In the genomic region with DNA sequence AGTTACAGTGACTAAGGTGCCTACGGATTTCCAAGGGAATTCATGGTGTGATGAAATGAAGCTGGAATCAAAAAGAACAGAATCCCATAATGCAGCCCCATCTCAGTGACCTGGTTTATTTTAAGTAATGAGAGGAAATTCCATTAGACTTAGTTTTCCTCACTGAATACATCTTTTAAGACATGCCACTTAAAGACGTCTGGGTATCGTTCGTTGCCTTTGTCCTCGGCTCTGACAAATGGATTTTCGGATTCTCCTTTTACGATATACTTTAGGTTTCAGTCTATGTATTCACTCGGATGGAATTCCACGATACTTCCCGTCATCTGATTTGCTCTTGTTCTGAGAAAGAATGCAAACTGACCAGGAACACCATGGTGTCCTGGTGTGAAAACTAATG, we compare ENCODE assay signal across 15 mouse cellular contexts. TPM values are rescaled to one million over a fixed set of nuclear protein-coding genes. Genes with fewer than 3 reads are reported as not detected.
DNase-seq lines count a peak whose midpoint lies in the region; ATAC-seq and TF ChIP-seq lines count a peak whose summit lies in the region.
"Had no signal": no experiment of that assay in that cellular context is flagged by ENCODE, and none has a peak within 500 bp of the region (broad histone marks: within the 10 kb centered on the region; RNA-seq: fewer than 3 reads in every experiment).

No protein-coding gene starts in this region.

- no peak for TF ChIP-seq CTCF in CH12.LX (conservative IDR thresholded peaks at IDR 0.05 in 1 of 2, IDR thresholded peaks at IDR 0.05 in 1 of 2; ENCODE audit: low read depth in 2 of 2, low read length in 2 of 2)
- TF ChIP-seq CTCF in embryonic fibroblast, embryonic 13.5 days (IDR thresholded peaks at IDR 0.05; ENCODE audit: borderline replicate concordance, insufficient read depth, low read length) = no peak
- no peak for TF ChIP-seq CTCF in hindbrain, postnatal 0 days (IDR thresholded peaks at IDR 0.05; ENCODE audit: low read depth)

- dilution Hi-C loops in CH12.LX (cut with MboI; ENCODE audit: extremely low pct_ligation_motif_present, extremely low pct_unique_long_range_greater_than_20kb, low sequenced_read_pairs) = no loop called here

- 52% methylated on average over 10 of the region's 10 CpGs for WGBS in heart, embryonic 16.5 days
- WGBS in hindbrain, postnatal 0 days = 34% methylated on average over 10 of the region's 10 CpGs

- peaks cover 13% of the 10 kb centered on the region for H3K36me3 ChIP-seq in heart, embryonic 16.5 days (ENCODE audit: control insufficient read depth, insufficient read depth)
- peaks cover 26 to 48% of the 10 kb centered on the region in 2 experiments for H3K36me3 ChIP-seq in CH12.LX (replicated peaks in 1 of 2; ENCODE audit: control insufficient read depth in 1 of 2, insufficient read depth in 1 of 2, low read length in 1 of 2)
- H3K36me3 ChIP-seq in hindbrain, postnatal 0 days (ENCODE audit: insufficient read depth, low read length) = no peaks in the 10 kb centered on the region
- H3K36me3 ChIP-seq: midbrain, embryonic 13.5 days; neural tube, embryonic 12.5 days had no signal

- H3K4me1 ChIP-seq in heart, embryonic 16.5 days (ENCODE audit: control insufficient read depth, insufficient read depth, low read length) = peaks cover 15% of the 10 kb centered on the region
- peaks cover 0 to 25% of the 10 kb centered on the region in 2 experiments; a peak in 2 of 4 replicates for H3K4me1 ChIP-seq in CH12.LX (ENCODE audit: control insufficient read depth in 1 of 2, insufficient read depth in 2 of 2)
- peaks cover 2% of the 10 kb centered on the region for H3K4me1 ChIP-seq in embryonic fibroblast, embryonic 13.5 days (ENCODE audit: control insufficient read depth, insufficient read depth, low read length)
- H3K4me1 ChIP-seq in hindbrain, postnatal 0 days (ENCODE audit: insufficient read depth, low read length) = no peaks in the 10 kb centered on the region; the same call in 1 of the 2 replicates

- H3K9me3 ChIP-seq in heart, embryonic 16.5 days (replicated peaks; ENCODE audit: control insufficient read depth, low read length) = no peaks in the 10 kb centered on the region
- H3K9me3 ChIP-seq in CH12.LX (replicated peaks; ENCODE audit: low read length) = peaks cover 6% of the 10 kb centered on the region
- no peaks in the 10 kb centered on the region for H3K9me3 ChIP-seq in hindbrain, postnatal 0 days (ENCODE audit: low read length)
- H3K9me3 ChIP-seq: neural tube, embryonic 12.5 days had no signal

- H3K4me2 ChIP-seq in heart, embryonic 16.5 days (ENCODE audit: low read depth, low read length) = peak overlapping the region; percentile 8
- peak overlapping the region; percentile 27; the same call in 1 of the 2 replicates for H3K4me2 ChIP-seq in CH12.LX (ENCODE audit: insufficient read depth, low read depth, poor library complexity, severe bottlenecking)
- peak overlapping the region; percentile 94 for H3K4me2 ChIP-seq in hindbrain, postnatal 0 days (ENCODE audit: low read depth, low read length)
- H3K4me2 ChIP-seq: midbrain, embryonic 13.5 days; neural tube, embryonic 12.5 days had no signal

- intact Hi-C loops in gastrocnemius, postnatal 36 days (cut with DNase I) = no loop called here

- in situ Hi-C loops in CH12.LX (cut with MboI; ENCODE audit: low pct_ligation_motif_present, low pct_unique_long_range_greater_than_20kb, low sequenced_read_pairs) = loop anchor here (5.0 to 10.0 kb wide), 2 partner anchors 62 to 175 kb away; no protein-coding TSS in a partner anchor

- peaks cover 59% of the 10 kb centered on the region for H3K79me2 ChIP-seq in CH12.LX (replicated peaks; ENCODE audit: control insufficient read depth, extremely low read depth, insufficient read depth, poor library complexity, severe bottlenecking)

- H3K27me3 ChIP-seq in heart, embryonic 16.5 days (ENCODE audit: control insufficient read depth, insufficient read depth, low read length) = no peaks in the 10 kb centered on the region
- no peaks in the 10 kb centered on the region for H3K27me3 ChIP-seq in CH12.LX (replicated peaks)
- H3K27me3 ChIP-seq in hindbrain, postnatal 0 days (ENCODE audit: insufficient read depth, low read length) = no peaks in the 10 kb centered on the region
- H3K27me3 ChIP-seq: midbrain, embryonic 13.5 days; neural tube, embryonic 12.5 days had no signal

- H3K27ac ChIP-seq in heart, embryonic 16.5 days (ENCODE audit: low read length) = no peak overlapping the region
- no peak overlapping the region for H3K27ac ChIP-seq in CH12.LX (ENCODE audit: insufficient read depth, low read depth)
- peak overlapping the region; percentile 88 for H3K27ac ChIP-seq in embryonic fibroblast, embryonic 13.5 days (ENCODE audit: insufficient read depth, low read length)
- no peak overlapping the region for H3K27ac ChIP-seq in hindbrain, postnatal 0 days
- H3K27ac ChIP-seq: midbrain, embryonic 13.5 days; neural tube, embryonic 12.5 days had no signal

- no peak for ATAC-seq in heart, embryonic 16.5 days (replicated peaks; ENCODE audit: extremely low read depth, insufficient read depth, low FRiP score)
- no peak for ATAC-seq in hindbrain, postnatal 0 days
- ATAC-seq: intestine, postnatal 0 days; midbrain, embryonic 13.5 days had no signal

- no peak overlapping the region; the same call in 1 of the 2 replicates for H3K9ac ChIP-seq in heart, embryonic 16.5 days (ENCODE audit: low read length)
- no peak overlapping the region for H3K9ac ChIP-seq in CH12.LX (ENCODE audit: insufficient read depth, low read depth)
- no peak overlapping the region for H3K9ac ChIP-seq in hindbrain, postnatal 0 days (replicated peaks; ENCODE audit: low read length)
- H3K9ac ChIP-seq: midbrain, embryonic 13.5 days; neural tube, embryonic 12.5 days had no signal

- H3K4me3 ChIP-seq in heart, embryonic 16.5 days (ENCODE audit: low read length) = no peak overlapping the region
- H3K4me3 ChIP-seq in CH12.LX (replicated peaks in 1 of 3; ENCODE audit: low read depth in 2 of 3, low read length in 2 of 3, poor library complexity in 1 of 3) = no peak overlapping the region
- peak overlapping the region; percentile 30 for H3K4me3 ChIP-seq in embryonic fibroblast, embryonic 13.5 days (ENCODE audit: insufficient read depth, low read length)
- H3K4me3 ChIP-seq in hindbrain, postnatal 0 days (ENCODE audit: low read length) = peak overlapping the region; percentile 89; the same call in 1 of the 2 replicates
- H3K4me3 ChIP-seq: erythroblast, embryonic 14.5 days; midbrain, embryonic 13.5 days; neural tube, embryonic 12.5 days had no signal

- TF ChIP-seq RAD21 in CH12.LX (IDR thresholded peaks at IDR 0.05; ENCODE audit: low read depth, low read length) = no peak

- TF ChIP-seq EP300 in CH12.LX (IDR thresholded peaks at IDR 0.05; ENCODE audit: low read length) = no peak

- no peak for DNase-seq in heart, adult 9 months (ENCODE audit: low spot score in 2 of 2)
- no peak for DNase-seq in CH12.LX (ENCODE audit: extremely low read depth)
- DNase-seq in hindbrain, postnatal 0 days (ENCODE audit: low spot score) = no peak
- DNase-seq in gastrocnemius, postnatal 36 days = no peak
- no peak for DNase-seq in layer of hippocampus, adult 9-11 months
- DNase-seq in spleen, postnatal 10 days (ENCODE audit: low spot score in 2 of 2) = no peak
- DNase-seq: cerebellum, adult 18-20 months; kidney, postnatal 10 days; lung, postnatal 36 days had no signal

- TF ChIP-seq POLR2A in CH12.LX (IDR thresholded peaks at IDR 0.05; ENCODE audit: low read depth, low read length) = no peak
- no peak for TF ChIP-seq POLR2A in embryonic fibroblast, embryonic 13.5 days (IDR thresholded peaks at IDR 0.05; ENCODE audit: low read depth, low read length)

TF ChIP-seq in CH12.LX, 34 proteins besides CTCF, POLR2A, EP300 and RAD21:
- TF ChIP-seq GABPA (IDR thresholded peaks at IDR 0.05; ENCODE audit: insufficient replicate concordance, low read depth, low read length) (no peak), USF1 (IDR thresholded peaks at IDR 0.05; ENCODE audit: low read depth, low read length) (no peak), NELFE (IDR thresholded peaks at IDR 0.05; ENCODE audit: low read depth, low read length) (no peak), MYC (IDR thresholded peaks at IDR 0.05; ENCODE audit: low read depth, low read length) (no peak), MAX (IDR thresholded peaks at IDR 0.05; ENCODE audit: low read length) (no peak), TCF12 (IDR thresholded peaks at IDR 0.05; ENCODE audit: low read depth, low read length) (no peak), UBTF (IDR thresholded peaks at IDR 0.05; ENCODE audit: low read depth, low read length) (no peak), ELF1 (IDR thresholded peaks at IDR 0.05; ENCODE audit: low read depth, low read length) (no peak), USF2 (conservative IDR thresholded peaks at IDR 0.05; ENCODE audit: low read depth, low read length) (no peak), SMC3 (IDR thresholded peaks at IDR 0.05; ENCODE audit: low read depth, low read length) (no peak), MEF2A (IDR thresholded peaks at IDR 0.05; ENCODE audit: borderline replicate concordance, low read depth, low read length) (no peak), ZNF384 (IDR thresholded peaks at IDR 0.05; ENCODE audit: low read depth, low read length) (no peak), BHLHE40 (IDR thresholded peaks at IDR 0.05; ENCODE audit: low read depth, low read length) (no peak), NRF1 (IDR thresholded peaks at IDR 0.05; ENCODE audit: low read depth, low read length) (no peak), JUND (conservative IDR thresholded peaks at IDR 0.05; ENCODE audit: low read depth, low read length) (no peak)

RNA-seq across cellular contexts. Expression of a gene that starts 3.8 kb away (rescaled TPM):
- 111 and 112 TPM in 2 replicates for polyA plus RNA-seq in heart, embryonic 16.5 days (2015; fragmentation: Nextera tagmentation; extraction: Ambion mirVana)
- total RNA-seq in CH12.LX (2012; rRNA removed) (59.7 and 80.4 TPM in 2 replicates), CH12.LX (2014; rRNA removed) (64.6 and 77.3 TPM in 2 replicates)
- polyA plus RNA-seq in CH12.LX (2012; ENCODE audit: insufficient read length, low read depth) = 66.1 and 68.9 TPM in 2 replicates
- polyA plus RNA-seq in embryonic fibroblast, embryonic 13.5 days (2011; ENCODE audit: insufficient read length, low read depth, missing spikeins) = 186 and 189 TPM in 2 replicates
- total RNA-seq in hindbrain, postnatal 0 days (2014; rRNA removed) = 137 and 178 TPM in 2 replicates
- polyA plus RNA-seq in hindbrain, postnatal 0 days (2015; fragmentation: Nextera tagmentation; extraction: Ambion mirVana) = 95.3 and 97.8 TPM in 2 replicates
- 10 to 100 TPM; 57.7 to 70.2 TPM for total RNA-seq in gastrocnemius, postnatal 36 days (2021)
- polyA plus RNA-seq: erythroblast, embryonic 14.5 days had no signal

Comparison
In these comparisons a context has a peak if more than half of its experiments do, and no peak if none do; other contexts are left out.
1. H3K4me2 ChIP-seq: peak in every context shown above with its lines; median percentile 94 in hindbrain, postnatal 0 days; 27 in CH12.LX; 8 in heart, embryonic 16.5 days.
2. H3K4me3 ChIP-seq: peak in embryonic fibroblast, embryonic 13.5 days (single experiment) and hindbrain, postnatal 0 days (single experiment); none in heart, embryonic 16.5 days (single experiment) and CH12.LX (0 of 3).